Mouse (Mus musculus): ENCODE results near the gene Lrrfip1.

GRCm38 (mm10) chr1:91059792-91060604, 61.5 kb downstream of the Lrrfip1 start:
- TF ChIP-seq CTCF (IDR thresholded peaks at IDR 0.05; ENCODE audit: low read depth): no peak
- no peak for TF ChIP-seq EP300 (IDR thresholded peaks at IDR 0.05; ENCODE audit: low read depth)

Measured in liver, embryonic 14.5 days (tissue).